Mouse (Mus musculus): ENCODE data around the gene Gm17581. TPM values are rescaled to one million over a fixed set of nuclear protein-coding genes. Genes with fewer than 3 reads are reported as not detected.
A peak's percentile ranks its signal among the peaks of the same experiment; 100 is the strongest.

Gene Gm17581
- polyA plus RNA-seq, 1 experiment, result not detected

DNA sequence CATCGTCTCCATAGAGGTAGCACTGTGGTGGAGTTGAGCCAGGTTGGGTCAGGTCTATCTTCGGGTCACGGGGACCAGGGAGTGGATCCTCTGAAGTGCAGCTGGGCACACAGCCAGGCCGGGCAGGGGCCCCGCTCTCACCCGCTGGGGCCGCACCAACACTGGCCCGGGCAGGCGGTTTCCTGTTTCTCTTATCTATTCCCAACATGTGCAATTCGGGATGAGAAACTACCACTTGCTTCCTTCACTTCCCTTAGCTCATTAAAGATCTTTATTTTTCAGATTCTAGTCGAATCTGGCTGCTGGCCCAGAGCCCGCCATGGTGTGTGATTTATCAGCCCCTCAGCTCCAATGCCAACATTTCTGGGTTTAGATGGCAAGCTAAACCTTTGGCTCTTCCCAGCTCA lies 7.3 kb upstream of the Gm17581 start:
- TF ChIP-seq POLR2A (IDR thresholded peaks at IDR 0.05; ENCODE audit: extremely low read depth, insufficient read depth, low read length) (no peak), CTCF (IDR thresholded peaks at IDR 0.05; ENCODE audit: extremely low read depth, insufficient read depth, low read length) (no peak)
- no peaks in the 10 kb centered on the region for H3K4me1 ChIP-seq (ENCODE audit: control insufficient read depth, insufficient read depth, low read length)
- no peak overlapping the region for H3K4me3 ChIP-seq (ENCODE audit: insufficient read depth, low read length)
- no peak overlapping the region for H3K27ac ChIP-seq (ENCODE audit: insufficient read depth, low read length)

GRCm38 (mm10) chr2:155742211-155742610 lies 6.5 kb upstream of the Gm17581 start:
- Histone ChIP-seq H3K4me1 (ENCODE audit: control insufficient read depth, insufficient read depth, low read length) (no peaks in the 10 kb centered on the region), H3K4me3 (ENCODE audit: insufficient read depth, low read length) (no peak overlapping the region), H3K27ac (ENCODE audit: insufficient read depth, low read length) (no peak overlapping the region)
- TF ChIP-seq CTCF (IDR thresholded peaks at IDR 0.05; ENCODE audit: extremely low read depth, insufficient read depth, low read length) (no peak), POLR2A (IDR thresholded peaks at IDR 0.05; ENCODE audit: extremely low read depth, insufficient read depth, low read length) (no peak)

DNA sequence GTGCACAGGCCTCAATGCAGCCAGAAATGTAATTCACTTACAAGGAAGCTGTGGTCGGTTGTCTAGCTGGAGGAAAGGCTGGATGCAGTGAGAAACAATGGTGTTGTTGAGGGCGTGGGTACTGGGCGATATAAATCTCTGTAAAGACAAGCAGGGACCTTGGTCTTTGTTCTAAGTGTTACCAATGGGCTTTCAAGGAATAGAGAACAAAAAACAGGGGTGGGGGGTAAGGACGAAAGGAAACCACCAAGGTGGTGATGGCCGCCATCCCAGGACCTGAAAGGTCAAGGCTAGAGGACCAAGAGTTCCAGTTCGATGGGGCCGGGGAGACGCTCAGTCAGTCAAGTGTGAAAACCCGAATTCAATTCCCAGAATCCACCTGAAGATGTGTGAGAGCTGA lies 2.1 kb upstream of the Gm17581 start:
- H3K4me1 ChIP-seq (ENCODE audit: control insufficient read depth, insufficient read depth, low read length), result no peaks in the 10 kb centered on the region
- TF ChIP-seq POLR2A (IDR thresholded peaks at IDR 0.05; ENCODE audit: extremely low read depth, insufficient read depth, low read length), result no peak
- TF ChIP-seq CTCF (IDR thresholded peaks at IDR 0.05; ENCODE audit: extremely low read depth, insufficient read depth, low read length), result no peak
- H3K4me3 ChIP-seq (ENCODE audit: insufficient read depth, low read length), result no peak overlapping the region
- H3K27ac ChIP-seq (ENCODE audit: insufficient read depth, low read length), result no peak overlapping the region

DNA sequence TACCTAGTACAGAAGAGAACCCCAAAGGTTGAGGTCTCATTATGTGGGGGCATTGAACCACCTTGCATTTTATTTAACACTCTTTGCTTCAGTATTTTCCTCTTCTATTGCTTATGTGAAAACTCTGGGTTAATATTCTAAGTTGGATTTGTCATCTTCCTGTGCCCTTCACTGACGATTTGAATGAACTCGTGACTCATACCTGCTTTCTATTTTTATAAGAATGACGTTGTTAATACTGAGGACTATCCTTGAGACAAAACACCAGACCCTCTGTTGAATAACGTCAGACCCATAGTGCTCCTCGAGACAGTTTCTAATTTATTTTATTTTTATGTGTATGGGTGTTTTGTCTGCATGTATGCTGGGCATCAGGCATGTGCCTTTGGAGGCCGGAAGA lies 1.3 kb upstream of the Gm17581 start:
- no peak overlapping the region for H3K4me3 ChIP-seq (ENCODE audit: insufficient read depth, low read length)
- H3K27ac ChIP-seq (ENCODE audit: insufficient read depth, low read length), result no peak overlapping the region
- no peaks in the 10 kb centered on the region for H3K4me1 ChIP-seq (ENCODE audit: control insufficient read depth, insufficient read depth, low read length)
- TF ChIP-seq POLR2A (IDR thresholded peaks at IDR 0.05; ENCODE audit: extremely low read depth, insufficient read depth, low read length) (no peak), CTCF (IDR thresholded peaks at IDR 0.05; ENCODE audit: extremely low read depth, insufficient read depth, low read length) (no peak)

- no peaks in the 10 kb centered on the region for H3K4me1 ChIP-seq (ENCODE audit: control insufficient read depth, insufficient read depth, low read length)
- no peak overlapping the region for H3K27ac ChIP-seq (ENCODE audit: insufficient read depth, low read length)
- TF ChIP-seq POLR2A (IDR thresholded peaks at IDR 0.05; ENCODE audit: extremely low read depth, insufficient read depth, low read length) (no peak), CTCF (IDR thresholded peaks at IDR 0.05; ENCODE audit: extremely low read depth, insufficient read depth, low read length) (no peak)
- no peak overlapping the region for H3K4me3 ChIP-seq (ENCODE audit: insufficient read depth, low read length)
Observed at GRCm38 (mm10) chr2:155735080-155735479, 586 bp downstream of the Gm17581 start.

DNA sequence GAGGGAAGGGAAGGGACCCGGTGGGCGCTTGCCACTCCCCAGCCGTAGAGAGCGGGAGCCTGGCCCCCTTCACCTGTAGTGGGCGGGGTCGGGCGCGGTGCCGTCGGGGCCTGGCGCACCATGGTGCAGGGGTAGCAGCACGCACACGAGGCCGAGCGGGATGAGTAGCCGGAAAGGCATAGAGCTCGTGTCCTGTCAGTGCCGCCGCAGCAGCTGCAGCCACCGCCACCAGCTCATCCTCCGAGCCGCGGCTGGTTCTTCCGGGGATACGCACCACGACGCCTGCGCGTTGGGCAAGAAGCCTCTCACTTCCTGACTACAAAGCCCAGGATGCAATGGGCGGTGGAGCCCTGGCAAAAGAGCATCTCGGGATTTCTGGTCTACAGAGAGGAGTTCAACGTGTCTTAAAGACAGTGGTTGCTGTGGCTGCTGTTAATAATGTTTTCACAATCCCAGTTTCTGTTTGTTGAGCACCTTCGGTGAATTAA lies 6.5 kb downstream of the Gm17581 start, which contains the start of gene Edem2:
Edem2 (minus strand) TSS at position 318 of the 488 bp plus-strand sequence.
- peak; percentile 89 for TF ChIP-seq POLR2A (IDR thresholded peaks at IDR 0.05; ENCODE audit: extremely low read depth, insufficient read depth, low read length)
- TF ChIP-seq CTCF (IDR thresholded peaks at IDR 0.05; ENCODE audit: extremely low read depth, insufficient read depth, low read length), result no peak
- Histone ChIP-seq H3K27ac (ENCODE audit: insufficient read depth, low read length) (no peak within 1 kb of the TSS), H3K4me1 (ENCODE audit: control insufficient read depth, insufficient read depth, low read length) (peaks cover 4% of the 10 kb centered on the region), H3K4me3 (ENCODE audit: insufficient read depth, low read length) (peak within 1 kb of the TSS; percentile 52)

GRCm38 (mm10) chr2:155728742-155729141 lies 6.9 kb downstream of the Gm17581 start:
- TF ChIP-seq CTCF (IDR thresholded peaks at IDR 0.05; ENCODE audit: extremely low read depth, insufficient read depth, low read length) (no peak), POLR2A (IDR thresholded peaks at IDR 0.05; ENCODE audit: extremely low read depth, insufficient read depth, low read length) (no peak)
- peak overlapping the region; percentile 52 for H3K4me3 ChIP-seq (ENCODE audit: insufficient read depth, low read length)
- peaks cover 4% of the 10 kb centered on the region for H3K4me1 ChIP-seq (ENCODE audit: control insufficient read depth, insufficient read depth, low read length)
- no peak overlapping the region for H3K27ac ChIP-seq (ENCODE audit: insufficient read depth, low read length)

- TF ChIP-seq CTCF (IDR thresholded peaks at IDR 0.05; ENCODE audit: extremely low read depth, insufficient read depth, low read length) (no peak), POLR2A (IDR thresholded peaks at IDR 0.05; ENCODE audit: extremely low read depth, insufficient read depth, low read length) (no peak)
- no peak overlapping the region for H3K4me3 ChIP-seq (ENCODE audit: insufficient read depth, low read length)
- no peak overlapping the region for H3K27ac ChIP-seq (ENCODE audit: insufficient read depth, low read length)
- peaks cover 4% of the 10 kb centered on the region for H3K4me1 ChIP-seq (ENCODE audit: control insufficient read depth, insufficient read depth, low read length)
Observed at GRCm38 (mm10) chr2:155727764-155728395, 7.8 kb downstream of the Gm17581 start.

DNA sequence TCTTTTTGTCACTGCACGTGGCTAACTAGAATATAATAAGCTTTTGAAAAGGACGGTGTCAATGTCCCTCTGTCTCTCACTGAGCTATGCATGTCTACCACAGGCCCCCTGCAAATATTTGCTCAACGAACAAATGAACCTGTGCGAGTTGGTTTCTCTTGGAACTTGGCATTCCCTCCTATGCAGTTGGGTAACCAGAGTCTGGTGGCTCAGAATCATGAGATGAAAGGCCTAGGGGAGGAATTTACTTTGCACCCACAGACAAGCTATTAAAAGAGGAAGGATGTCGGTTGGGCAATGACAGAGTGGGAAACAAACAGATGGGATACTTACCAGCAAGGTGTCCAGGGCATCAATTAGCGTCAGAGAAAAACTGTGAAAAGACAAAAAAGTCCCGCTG lies 9.4 kb downstream of the Gm17581 start:
- Histone ChIP-seq H3K27ac (ENCODE audit: insufficient read depth, low read length) (no peak overlapping the region), H3K4me3 (ENCODE audit: insufficient read depth, low read length) (no peak overlapping the region), H3K4me1 (ENCODE audit: control insufficient read depth, insufficient read depth, low read length) (peaks cover 4% of the 10 kb centered on the region)
- no peak for TF ChIP-seq POLR2A (IDR thresholded peaks at IDR 0.05; ENCODE audit: extremely low read depth, insufficient read depth, low read length)
- TF ChIP-seq CTCF (IDR thresholded peaks at IDR 0.05; ENCODE audit: extremely low read depth, insufficient read depth, low read length), result no peak

GRCm38 (mm10) chr2:155724526-155724925 lies 11.1 kb downstream of the Gm17581 start:
- TF ChIP-seq POLR2A (IDR thresholded peaks at IDR 0.05; ENCODE audit: extremely low read depth, insufficient read depth, low read length) (no peak), CTCF (IDR thresholded peaks at IDR 0.05; ENCODE audit: extremely low read depth, insufficient read depth, low read length) (no peak)
- Histone ChIP-seq H3K4me1 (ENCODE audit: control insufficient read depth, insufficient read depth, low read length) (peaks cover 4% of the 10 kb centered on the region), H3K27ac (ENCODE audit: insufficient read depth, low read length) (no peak overlapping the region), H3K4me3 (ENCODE audit: insufficient read depth, low read length) (no peak overlapping the region)

Measured in cortical plate, adult 2 months (tissue).